ENCODE assay signal across 22 mouse cellular contexts in genomic region chr13:29437067-29437466, GRCm38 (mm10).
"Had no signal": no experiment of that assay in that cellular context is flagged by ENCODE, and none has a peak within 500 bp of the region (broad histone marks: within the 10 kb centered on the region; RNA-seq: fewer than 3 reads in every experiment).

No protein-coding gene starts in this region.

- H3K27me3 ChIP-seq: kidney, embryonic 15.5 days; liver, embryonic 12.5 days; liver, embryonic 15.5 days; lung, embryonic 15.5 days; megakaryocyte, embryonic 14.5 days; midbrain, embryonic 13.5 days; neural tube, embryonic 13.5 days had no signal

- H3K4me1 ChIP-seq: kidney, embryonic 15.5 days; liver, embryonic 12.5 days; liver, embryonic 15.5 days; lung, embryonic 15.5 days; megakaryocyte, embryonic 14.5 days had no signal

- H3K36me3 ChIP-seq: kidney, embryonic 15.5 days; liver, embryonic 12.5 days; liver, embryonic 15.5 days; lung, embryonic 15.5 days; midbrain, embryonic 10.5 days; midbrain, embryonic 13.5 days; neural tube, embryonic 13.5 days had no signal

- H3K27ac ChIP-seq: kidney, embryonic 15.5 days; left cerebral cortex, adult 2 months; liver, embryonic 12.5 days; liver, embryonic 15.5 days; lung, embryonic 15.5 days; midbrain, embryonic 10.5 days; midbrain, embryonic 13.5 days; neural tube, embryonic 13.5 days; stomach, postnatal 0 days had no signal

- H3K4me2 ChIP-seq: kidney, embryonic 15.5 days; liver, embryonic 12.5 days; liver, embryonic 15.5 days; lung, embryonic 15.5 days; midbrain, embryonic 13.5 days; neural tube, embryonic 13.5 days had no signal

- DNase-seq: kidney, adult 8-10 months; kidney, postnatal 10 days; kidney, postnatal 36 days; layer of hippocampus, postnatal 36 days; liver; lung, adult 18-20 months; lung, postnatal 10 days; lung, postnatal 36 days; right cerebral cortex, postnatal 4 days; thymus, postnatal 25 days had no signal

- H3K9ac ChIP-seq: kidney, embryonic 15.5 days; liver, embryonic 12.5 days; liver, embryonic 15.5 days; lung, embryonic 15.5 days; midbrain, embryonic 13.5 days; neural tube, embryonic 13.5 days had no signal

- ATAC-seq: liver, embryonic 12.5 days; midbrain, embryonic 13.5 days; midbrain, embryonic 16.5 days had no signal

- H3K4me3 ChIP-seq: kidney, embryonic 15.5 days; left cerebral cortex, adult 2 months; liver, embryonic 12.5 days; liver, embryonic 15.5 days; lung, embryonic 15.5 days; megakaryocyte, embryonic 14.5 days; midbrain, embryonic 10.5 days; midbrain, embryonic 13.5 days; myocyte; neural tube, embryonic 13.5 days had no signal

- H3K9me3 ChIP-seq: kidney, embryonic 15.5 days; liver, embryonic 12.5 days; liver, embryonic 15.5 days; lung, embryonic 15.5 days; megakaryocyte, embryonic 14.5 days; midbrain, embryonic 10.5 days; midbrain, embryonic 13.5 days; neural tube, embryonic 13.5 days had no signal
